Mouse (Mus musculus) heart, embryonic 16.5 days (tissue): Measurements from ENCODE around the gene Ddx27. TPM values are rescaled to one million over a fixed set of nuclear protein-coding genes. Genes with fewer than 3 reads are reported as not detected.
A peak's percentile ranks its signal among the peaks of the same experiment; 100 is the strongest.

Experiments
- ATAC-seq: fragments of 200-750 bp; cut with Nextera tagmentation; replicated peaks from 2 replicates; pipeline ENCODE4 v1.8.0; 2017; ENCODE audit warnings: moderate number of reproducible peaks; ENCODE audit not compliant: insufficient read depth, low FRiP score; ENCODE audit errors: extremely low read depth
- H3K27ac ChIP-seq: fragments of 300-500 bp; sonication (generic); 2 replicates; pipeline ENCODE4 v1.5.1; 2014; ENCODE audit warnings: mild to moderate bottlenecking, low read length, control low read depth, moderate library complexity
- H3K27me3 ChIP-seq: fragments of 300-500 bp; sonication (generic); 2 replicates; pipeline ENCODE4 v1.6.1; 2014; ENCODE audit warnings: low read length, mixed read lengths; ENCODE audit not compliant: control insufficient read depth, insufficient read depth
- H3K36me3 ChIP-seq: fragments of 300-500 bp; sonication (generic); 2 replicates; pipeline ENCODE4 v1.6.1; 2014; ENCODE audit not compliant: control insufficient read depth, insufficient read depth
- H3K4me1 ChIP-seq: fragments of 300-500 bp; sonication (generic); 2 replicates; pipeline ENCODE4 v1.6.1; 2014; ENCODE audit warnings: low read length, mixed read lengths; ENCODE audit not compliant: control insufficient read depth, insufficient read depth
- H3K4me2 ChIP-seq: fragments of 300-500 bp; sonication (generic); 2 replicates; pipeline ENCODE4 v1.6.1; 2014; ENCODE audit warnings: low read depth, mild to moderate bottlenecking, control low read depth, low read length
- H3K4me3 ChIP-seq: fragments of 300-500 bp; sonication (generic); 2 replicates; pipeline ENCODE4 v1.5.1; 2014; ENCODE audit warnings: mild to moderate bottlenecking, control low read depth, low read length
- H3K9ac ChIP-seq: fragments of 300-500 bp; sonication (generic); 2 replicates; pipeline ENCODE4 v1.6.1; 2014; ENCODE audit warnings: low read length, control low read depth
- H3K9me3 ChIP-seq: fragments of 300-500 bp; sonication (generic); replicated peaks from 2 replicates; pipeline ENCODE4 v1.6.1; 2016; ENCODE audit warnings: low read length; ENCODE audit not compliant: control insufficient read depth
- WGBS: fragments of 180-500 bp; shearing (Covaris S2); extraction: QIAGEN DNeasy Blood & Tissue Kit; methylation state at CpG from one replicate; pipeline ENCODE4 v1.1.7; 2014; 5-methylcytosine and 5-hydroxymethylcytosine counted together
- polyA plus RNA-seq: library from polyadenylated mRNA; unstranded; fragments of >200 nt; fragmentation: Nextera tagmentation; extraction: Ambion mirVana; gene quantifications from 2 replicates; pipeline ENCODE4 v1.2.1, GENCODE M21; 2015

Gene Ddx27
- polyA plus RNA-seq, 1 experiment from 2014 or later = 33.0 TPM

- no peak overlapping the region for H3K4me3 ChIP-seq
- no peak overlapping the region; the same call in 1 of the 2 replicates for H3K27ac ChIP-seq
- ATAC-seq = no peak
- 61% methylated on average over 3 of the region's 3 CpGs for WGBS
- H3K4me1 ChIP-seq = peaks cover 19% of the 10 kb centered on the region
- peaks cover 32% of the 10 kb centered on the region for H3K36me3 ChIP-seq
- no peaks in the 10 kb centered on the region for H3K27me3 ChIP-seq
- no peak overlapping the region for H3K9ac ChIP-seq
- H3K4me2 ChIP-seq = no peak overlapping the region
- H3K9me3 ChIP-seq = no peaks in the 10 kb centered on the region
These were observed 43.9 kb downstream of the Ddx27 start for GRCm38 (mm10) chr2:167058814-167059387.

- Histone ChIP-seq H3K4me3 (no peak overlapping the region), H3K9me3 (no peaks in the 10 kb centered on the region), H3K9ac (0 out of 2 replicates have a peak overlapping the region, but pooled peaks have one; percentile 7), H3K4me1 (peaks cover 20% of the 10 kb centered on the region), H3K27me3 (no peaks in the 10 kb centered on the region), H3K36me3 (peaks cover 31% of the 10 kb centered on the region), H3K27ac (no peak overlapping the region), H3K4me2 (no peak overlapping the region)
- ATAC-seq = no peak
- 63% methylated on average over 8 of the region's 8 CpGs for WGBS
These were observed 44.5 kb downstream of the Ddx27 start for GRCm38 (mm10) chr2:167059536-167059935.

- Histone ChIP-seq H3K36me3 (peaks cover 30% of the 10 kb centered on the region), H3K27ac (no peak overlapping the region), H3K27me3 (no peaks in the 10 kb centered on the region), H3K9ac (0 out of 2 replicates have a peak overlapping the region, but pooled peaks have one; percentile 7), H3K4me3 (no peak overlapping the region), H3K4me1 (peaks cover 24% of the 10 kb centered on the region), H3K4me2 (no peak overlapping the region), H3K9me3 (no peaks in the 10 kb centered on the region)
- ATAC-seq = no peak
- 79% methylated on average over 12 of the region's 12 CpGs for WGBS
These were observed 45.0 kb downstream of the Ddx27 start for GRCm38 (mm10) chr2:167059960-167060359.

- Histone ChIP-seq H3K4me3 (no peak overlapping the region), H3K4me2 (peak overlapping the region; percentile 22), H3K27ac (no peak overlapping the region), H3K36me3 (peaks cover 30% of the 10 kb centered on the region), H3K4me1 (peaks cover 27% of the 10 kb centered on the region), H3K27me3 (no peaks in the 10 kb centered on the region), H3K9ac (peak overlapping the region; percentile 39; the same call in 1 of the 2 replicates), H3K9me3 (no peaks in the 10 kb centered on the region)
- WGBS = 63% methylated on average over 3 of the region's 3 CpGs
- ATAC-seq = no peak
These were observed 45.4 kb downstream of the Ddx27 start for GRCm38 (mm10) chr2:167060360-167060759.

- Histone ChIP-seq H3K4me3 (0 out of 2 replicates have a peak overlapping the region, but pooled peaks have one; percentile 5), H3K9ac (peak overlapping the region; percentile 39; the same call in 1 of the 2 replicates), H3K4me1 (peaks cover 30% of the 10 kb centered on the region), H3K36me3 (peaks cover 30% of the 10 kb centered on the region), H3K27ac (no peak overlapping the region), H3K9me3 (no peaks in the 10 kb centered on the region), H3K4me2 (peak overlapping the region; percentile 22), H3K27me3 (no peaks in the 10 kb centered on the region)
- no peak for ATAC-seq
These were observed 45.8 kb downstream of the Ddx27 start for GRCm38 (mm10) chr2:167060761-167061160.

GRCm38 (mm10) chr2:167061381-167062034, 46.5 kb downstream of the Ddx27 start:
- no peak for ATAC-seq
- WGBS = 15% methylated on average over 11 of the region's 11 CpGs
- H3K36me3 ChIP-seq = peaks cover 30% of the 10 kb centered on the region
- H3K9ac ChIP-seq = peak overlapping the region; percentile 97
- H3K27ac ChIP-seq = 0 out of 2 replicates have a peak overlapping the region, but pooled peaks have one; percentile 7
- H3K4me1 ChIP-seq = peaks cover 30% of the 10 kb centered on the region
- no peaks in the 10 kb centered on the region for H3K27me3 ChIP-seq
- H3K4me3 ChIP-seq = peak overlapping the region; percentile 93
- H3K4me2 ChIP-seq = peak overlapping the region; percentile 96
- no peaks in the 10 kb centered on the region for H3K9me3 ChIP-seq

GRCm38 (mm10) chr2:167062497-167062911, 47.5 kb downstream of the Ddx27 start:
- Histone ChIP-seq H3K9me3 (no peaks in the 10 kb centered on the region), H3K4me3 (peak overlapping the region; percentile 93), H3K27ac (peak overlapping the region; percentile 96), H3K4me2 (peak overlapping the region; percentile 96), H3K9ac (peak overlapping the region; percentile 97), H3K36me3 (peaks cover 24% of the 10 kb centered on the region), H3K27me3 (no peaks in the 10 kb centered on the region), H3K4me1 (peaks cover 30% of the 10 kb centered on the region)
- peak; percentile 94 for ATAC-seq
- 0% methylated on average over 55 of the region's 60 CpGs for WGBS

- Histone ChIP-seq H3K4me3 (peak within 1 kb of the TSS; percentile 93), H3K4me1 (peaks cover 30% of the 10 kb centered on the region), H3K36me3 (peaks cover 24% of the 10 kb centered on the region), H3K9me3 (no peaks in the 10 kb centered on the region), H3K4me2 (peak within 1 kb of the TSS; percentile 96), H3K9ac (peak within 1 kb of the TSS; percentile 97), H3K27me3 (no peaks in the 10 kb centered on the region), H3K27ac (peak within 1 kb of the TSS; percentile 96)
- ATAC-seq = peak; percentile 93
- under 1% methylated on average over 57 of the region's 57 CpGs for WGBS
These were observed 48.2 kb downstream of the Ddx27 start, which contains the start of gene Znfx1 for GRCm38 (mm10) chr2:167062965-167063880. Znfx1 (minus strand) TSS chr2:167063015.
